Comparison of ENCODE assay signal across 8 mouse cellular contexts in genomic region chr10:21158918-21159443, GRCm38 (mm10). TPM values are rescaled to one million over a fixed set of nuclear protein-coding genes. Genes with fewer than 3 reads are reported as not detected.
A peak's percentile ranks its signal among the peaks of the same experiment; 100 is the strongest.
DNase-seq lines count a peak whose midpoint lies in the region; ATAC-seq and TF ChIP-seq lines count a peak whose summit lies in the region.

No protein-coding gene starts in this region.

- peaks cover 13% of the 10 kb centered on the region for H3K4me1 ChIP-seq in heart, postnatal 0 days (ENCODE audit: control insufficient read depth, insufficient read depth)

- no peak overlapping the region for H3K27ac ChIP-seq in heart, postnatal 0 days (ENCODE audit: low read depth)

- under 1% methylated on average over 35 of the region's 35 CpGs for WGBS in heart, postnatal 0 days
- under 1% methylated on average over 35 of the region's 35 CpGs for whole genome bisulfite sequencing in large intestine, adult 2 months

- H3K27me3 ChIP-seq in heart, postnatal 0 days (ENCODE audit: control insufficient read depth, insufficient read depth, low read length): peaks cover 43% of the 10 kb centered on the region

- no peak for TF ChIP-seq EP300 in heart, postnatal 0 days (IDR thresholded peaks at IDR 0.05; ENCODE audit: low read depth)

- H3K4me3 ChIP-seq in heart, postnatal 0 days (ENCODE audit: low read depth, low read length): peak overlapping the region; percentile 65

- H3K36me3 ChIP-seq in heart, postnatal 0 days (replicated peaks; ENCODE audit: control insufficient read depth, insufficient read depth, low read length): no peaks in the 10 kb centered on the region

- peak; percentile 27 for DNase-seq in ovary, postnatal 10 days (ENCODE audit: low spot score)
- DNase-seq in ovary, adult 18-20 months (ENCODE audit: low spot score): no peak
- DNase-seq in cerebellum, postnatal 25 days: peak; percentile 33 to 43
- no peak for DNase-seq in heart, postnatal 0 days (ENCODE audit: low spot score)
- peak; percentile 78 for DNase-seq in large intestine, adult 2 months (ENCODE audit: low read depth, low spot score)
- DNase-seq in spleen, postnatal 36 days (ENCODE audit: low spot score in 2 of 2): peak; percentile 81
- no peak for DNase-seq in left cerebral cortex, adult 11 months (ENCODE audit: low spot score)

- H3K9me3 ChIP-seq in heart, postnatal 0 days (replicated peaks; ENCODE audit: control insufficient read depth, low read length): no peaks in the 10 kb centered on the region

- TF ChIP-seq CTCF in heart, postnatal 0 days (IDR thresholded peaks at IDR 0.05; ENCODE audit: low read depth): no peak

- H3K9ac ChIP-seq in heart, postnatal 0 days (replicated peaks; ENCODE audit: low read depth, low read length): peak overlapping the region; percentile 67; the same call in 1 of the 2 replicates

- peak overlapping the region; percentile 98 for H3K4me2 ChIP-seq in heart, postnatal 0 days (ENCODE audit: low read depth, low read length)

- ATAC-seq in heart, postnatal 0 days (ENCODE audit: insufficient read depth, low read depth): no peak
- ATAC-seq in megakaryocyte-erythroid progenitor cell, adult 5-6 weeks (replicated peaks; ENCODE audit: low FRiP score, low TSS enrichment, poor library complexity, severe bottlenecking): peak; percentile 16; the same call in 1 of the 2 replicates

RNA-seq across cellular contexts. Expression of gene Myb, which starts 1.8 kb away (rescaled TPM):
- total RNA-seq in heart, postnatal 0 days (2014; rRNA removed; ENCODE audit: low replicate concordance): 0.15 and 2.0 TPM in 2 replicates
- polyA plus RNA-seq in heart, postnatal 0 days (2015; fragmentation: Nextera tagmentation; extraction: Ambion mirVana): 0.20 and 0.36 TPM in 2 replicates
- polyA plus RNA-seq in large intestine, adult 2 months (2012; rRNA removed): 17.0 and 29.5 TPM in 2 replicates
- 558 and 586 TPM in 2 replicates for total RNA-seq in megakaryocyte-erythroid progenitor cell, adult 5-6 weeks (2014; fragmentation: Nextera tagmentation)
- 527 and 574 TPM in 2 replicates for total RNA-seq in megakaryocyte-erythroid progenitor cell, adult 5-6 weeks (2017)

Comparison
In these comparisons a context has a peak if more than half of its experiments do, and no peak if none do; other contexts are left out.
1. DNase-seq: peak in ovary, postnatal 10 days (single experiment), cerebellum, postnatal 25 days (2 of 2), large intestine, adult 2 months (single experiment) and spleen, postnatal 36 days (2 of 2); none in ovary, adult 18-20 months (single experiment), heart, postnatal 0 days (single experiment) and left cerebral cortex, adult 11 months (single experiment).
2. RNA of gene Myb, which starts 1.8 kb away (total RNA-seq): 527 to 586 TPM in megakaryocyte-erythroid progenitor cell, adult 5-6 weeks; 0.15 to 2.0 TPM in heart, postnatal 0 days; every median in the first group is over 100 times any median in the second.